Mouse (Mus musculus): Measurements from ENCODE around the gene Elmsan1. TPM values are rescaled to one million over a fixed set of nuclear protein-coding genes. Genes with fewer than 3 reads are reported as not detected.

Gene Elmsan1
- polyA plus RNA-seq, 1 experiment from 2014 or later = 7.2 TPM

GRCm38 (mm10) chr12:84226117-84226840, 7.6 kb upstream of the Elmsan1 start:
- no peak for ATAC-seq (ENCODE audit: low FRiP score)
- Histone ChIP-seq H3K27me3 (0 out of 2 replicates have a peak, but pooled peaks cover 4% of the 10 kb centered on the region), H3K4me2 (replicated peaks) (no peak overlapping the region), H3K4me1 (peaks cover 6% of the 10 kb centered on the region; the same call in 1 of the 2 replicates), H3K27ac (no peak overlapping the region), H3K36me3 (no peaks in the 10 kb centered on the region), H3K9ac (no peak overlapping the region), H3K9me3 (replicated peaks) (no peaks in the 10 kb centered on the region), H3K4me3 (no peak overlapping the region)
- 82% methylated on average over 9 of the region's 9 CpGs for WGBS

GRCm38 (mm10) chr12:84222405-84222961, 3.8 kb upstream of the Elmsan1 start:
- Histone ChIP-seq H3K36me3 (no peaks in the 10 kb centered on the region), H3K4me2 (replicated peaks) (peak overlapping the region; percentile 54), H3K9ac (no peak overlapping the region), H3K27me3 (0 out of 2 replicates have a peak, but pooled peaks cover 4% of the 10 kb centered on the region), H3K4me1 (peaks cover 27% of the 10 kb centered on the region), H3K9me3 (replicated peaks) (no peaks in the 10 kb centered on the region), H3K27ac (peak overlapping the region; percentile 64; the same call in 1 of the 2 replicates), H3K4me3 (peak overlapping the region; percentile 29)
- ATAC-seq (ENCODE audit: low FRiP score) = peak; percentile 46
- WGBS = under 1% methylated on average over 17 of the region's 17 CpGs

- Histone ChIP-seq H3K4me2 (replicated peaks) (no peak overlapping the region), H3K36me3 (no peaks in the 10 kb centered on the region), H3K4me3 (no peak overlapping the region), H3K9ac (no peak overlapping the region), H3K27me3 (0 out of 2 replicates have a peak, but pooled peaks cover 2% of the 10 kb centered on the region), H3K27ac (no peak overlapping the region), H3K4me1 (peaks cover 36% of the 10 kb centered on the region), H3K9me3 (replicated peaks) (no peaks in the 10 kb centered on the region)
- no peak for ATAC-seq (ENCODE audit: low FRiP score)
- 77% methylated on average over 14 of the region's 14 CpGs for WGBS
Measured at GRCm38 (mm10) chr12:84220951-84221891, 2.5 kb upstream of the Elmsan1 start.

GRCm38 (mm10) chr12:84220515-84220914, 1.8 kb upstream of the Elmsan1 start:
- Histone ChIP-seq H3K27ac (no peak overlapping the region), H3K4me1 (peaks cover 39% of the 10 kb centered on the region), H3K9ac (no peak overlapping the region), H3K27me3 (no peaks in the 10 kb centered on the region), H3K9me3 (replicated peaks) (no peaks in the 10 kb centered on the region), H3K4me2 (replicated peaks) (no peak overlapping the region), H3K36me3 (no peaks in the 10 kb centered on the region), H3K4me3 (no peak overlapping the region)
- WGBS = 68% methylated on average over 4 of the region's 4 CpGs
- peak; percentile 48; the same call in 1 of the 2 replicates for ATAC-seq (ENCODE audit: low FRiP score)

GRCm38 (mm10) chr12:84219121-84219561, 460 bp upstream of the Elmsan1 start:
- Histone ChIP-seq H3K36me3 (no peaks in the 10 kb centered on the region), H3K27me3 (no peaks in the 10 kb centered on the region), H3K9ac (peak overlapping the region; percentile 82), H3K9me3 (replicated peaks) (no peaks in the 10 kb centered on the region), H3K27ac (peak overlapping the region; percentile 82), H3K4me1 (peaks cover 50% of the 10 kb centered on the region), H3K4me2 (replicated peaks) (peak overlapping the region; percentile 95), H3K4me3 (peak overlapping the region; percentile 83)
- 6% methylated on average over 14 of the region's 14 CpGs for WGBS
- no peak for ATAC-seq (ENCODE audit: low FRiP score)

GRCm38 (mm10) chr12:84217508-84218131, 1.1 kb downstream of the Elmsan1 start:
- Histone ChIP-seq H3K27me3 (no peaks in the 10 kb centered on the region), H3K4me3 (peak overlapping the region; percentile 83), H3K27ac (peak overlapping the region; percentile 82), H3K9ac (peak overlapping the region; percentile 82), H3K36me3 (no peaks in the 10 kb centered on the region), H3K4me1 (peaks cover 48% of the 10 kb centered on the region), H3K4me2 (replicated peaks) (peak overlapping the region; percentile 95), H3K9me3 (replicated peaks) (no peaks in the 10 kb centered on the region)
- WGBS = 3% methylated on average over 21 of the region's 21 CpGs
- peak; percentile 68 for ATAC-seq (ENCODE audit: low FRiP score)

GRCm38 (mm10) chr12:84217111-84217507, 1.6 kb downstream of the Elmsan1 start:
- H3K4me2 ChIP-seq (replicated peaks) = peak overlapping the region; percentile 95
- no peaks in the 10 kb centered on the region for H3K9me3 ChIP-seq (replicated peaks)
- no peaks in the 10 kb centered on the region for H3K27me3 ChIP-seq
- 0 out of 2 replicates have a peak overlapping the region, but pooled peaks have one; percentile 82 for H3K9ac ChIP-seq
- ATAC-seq (ENCODE audit: low FRiP score) = no peak
- peak overlapping the region; percentile 82 for H3K27ac ChIP-seq
- peaks cover 50% of the 10 kb centered on the region for H3K4me1 ChIP-seq
- 39% methylated on average over 4 of the region's 4 CpGs for WGBS
- no peaks in the 10 kb centered on the region for H3K36me3 ChIP-seq
- H3K4me3 ChIP-seq = peak overlapping the region; percentile 83

GRCm38 (mm10) chr12:84215758-84216440, 2.8 kb downstream of the Elmsan1 start:
- no peak overlapping the region for H3K27ac ChIP-seq
- no peaks in the 10 kb centered on the region for H3K27me3 ChIP-seq
- WGBS = 62% methylated on average over 11 of the region's 11 CpGs
- H3K9ac ChIP-seq = no peak overlapping the region
- no peaks in the 10 kb centered on the region for H3K36me3 ChIP-seq
- ATAC-seq (ENCODE audit: low FRiP score) = no peak
- no peak overlapping the region for H3K4me2 ChIP-seq (replicated peaks)
- H3K4me1 ChIP-seq = peaks cover 59% of the 10 kb centered on the region
- no peaks in the 10 kb centered on the region for H3K9me3 ChIP-seq (replicated peaks)
- no peak overlapping the region for H3K4me3 ChIP-seq

- H3K4me1 ChIP-seq = peaks cover 57% of the 10 kb centered on the region
- no peak for ATAC-seq (ENCODE audit: low FRiP score)
- 0 out of 2 replicates have a peak overlapping the region, but pooled peaks have one; percentile 1 for H3K27ac ChIP-seq
Measured at GRCm38 (mm10) chr12:84214495-84215175, 4.0 kb downstream of the Elmsan1 start.

GRCm38 (mm10) chr12:84212297-84212696, 6.4 kb downstream of the Elmsan1 start:
- H3K4me2 ChIP-seq (replicated peaks) = no peak overlapping the region
- no peak for ATAC-seq (ENCODE audit: low FRiP score)
- H3K36me3 ChIP-seq = no peaks in the 10 kb centered on the region
- no peaks in the 10 kb centered on the region for H3K27me3 ChIP-seq
- H3K4me1 ChIP-seq = peaks cover 47% of the 10 kb centered on the region
- H3K9me3 ChIP-seq (replicated peaks) = no peaks in the 10 kb centered on the region
- H3K27ac ChIP-seq = no peak overlapping the region
- no peak overlapping the region for H3K4me3 ChIP-seq
- WGBS = 56% methylated on average over 4 of the region's 4 CpGs
- no peak overlapping the region; the same call in 1 of the 2 replicates for H3K9ac ChIP-seq

More at GRCm38 (mm10) chr12:84214495-84215175, 4.0 kb downstream of the Elmsan1 start:
- Histone ChIP-seq H3K9ac (no peak overlapping the region), H3K4me3 (no peak overlapping the region), H3K36me3 (no peaks in the 10 kb centered on the region), H3K4me2 (replicated peaks) (no peak overlapping the region), H3K27me3 (no peaks in the 10 kb centered on the region), H3K9me3 (replicated peaks) (no peaks in the 10 kb centered on the region)
- WGBS = 57% methylated on average over 14 of the region's 14 CpGs
